Mouse (Mus musculus) erythroblast, embryonic 14.5 days (primary cell): Measurements from ENCODE around the gene Ado.

Experiments
- GATA1 ChIP-seq: IDR thresholded peaks from 2 replicates; pipeline ENCODE4 v1.6.1; 2012; ENCODE audit warnings: low read length, inconsistent platforms, mixed read lengths
- TAL1 ChIP-seq: IDR thresholded peaks from 3 replicates; pipeline ENCODE4 v1.6.1; 2012; ENCODE audit warnings: low read length, inconsistent platforms, mixed read lengths

DNA sequence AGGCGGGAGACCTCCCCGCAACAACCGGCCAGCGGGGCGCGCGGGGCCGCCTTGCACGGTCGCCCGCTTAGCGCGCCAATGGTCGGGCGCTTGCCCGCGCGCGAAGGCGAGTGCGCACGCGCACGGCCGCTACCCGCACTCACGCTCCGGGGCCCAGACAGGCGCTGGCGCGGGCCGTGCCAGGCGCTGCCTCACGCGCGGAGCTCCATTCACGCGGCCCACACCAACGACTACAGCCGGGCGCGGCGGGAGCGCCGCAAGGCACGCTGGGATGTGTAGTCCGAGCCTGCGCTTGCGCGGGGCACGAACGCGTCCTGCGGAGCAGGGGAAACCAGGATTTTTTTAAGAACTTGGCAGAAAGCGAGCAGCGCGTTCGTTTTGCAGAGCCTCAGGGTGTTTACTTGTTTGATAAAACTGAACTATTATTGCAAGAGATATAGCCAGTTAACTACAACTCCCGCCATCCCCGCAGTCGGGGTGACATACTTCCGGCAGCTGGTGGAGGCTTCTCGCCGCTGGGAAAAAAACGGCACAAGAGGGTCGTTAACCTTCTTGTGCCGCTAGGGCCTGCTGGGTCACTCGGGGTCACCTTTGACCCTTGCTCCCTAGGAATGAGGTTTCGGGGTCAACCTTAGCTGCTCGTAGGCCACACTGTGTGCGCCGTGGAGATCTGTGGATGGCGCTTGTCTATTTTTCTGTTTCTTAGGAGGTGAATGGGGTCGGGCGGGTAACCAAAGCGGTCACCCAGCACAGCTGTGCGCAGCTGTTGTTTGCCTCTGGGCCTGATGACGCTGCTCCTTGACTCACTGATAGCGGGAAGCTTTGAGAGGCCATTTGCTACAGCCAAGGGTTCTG is at the start of gene Ado:
- TF ChIP-seq TAL1 (no peak), GATA1 (no peak)
